Mouse (Mus musculus): Measurements from ENCODE around the gene Zbtb49.

The Zbtb49 gene

DNA sequence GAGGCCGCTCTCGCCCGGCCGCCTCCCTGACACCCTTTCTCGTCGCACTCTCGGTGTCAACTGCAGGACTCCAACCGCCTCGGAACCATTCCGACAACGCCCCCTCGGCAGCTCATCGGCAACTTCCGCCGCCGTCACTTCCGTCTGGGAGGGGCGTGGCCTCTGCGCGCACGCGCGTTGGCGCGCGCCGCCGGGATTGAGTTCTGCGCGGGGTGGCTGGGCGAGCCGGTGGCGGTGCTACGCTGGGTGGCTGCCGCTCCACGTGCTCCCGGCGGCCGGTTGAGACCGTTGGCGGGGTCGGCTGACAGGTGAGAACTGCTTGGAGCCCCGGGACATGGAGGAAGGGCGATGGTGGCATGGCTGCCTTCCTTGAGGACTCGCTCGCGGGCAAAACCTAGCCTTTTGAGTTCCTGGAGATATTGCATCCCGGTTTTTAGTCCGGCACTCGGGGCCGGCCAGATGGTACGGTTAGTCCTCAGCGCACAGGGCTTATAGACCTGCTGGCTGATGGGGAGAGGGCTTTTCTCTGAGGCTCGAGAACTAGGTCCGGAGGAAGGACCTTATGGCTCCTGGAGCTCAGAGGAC, at the start of gene Zbtb49, which contains the start of gene Lyar:
TSS of gene Zbtb49 (minus strand) at position 130 of the 585 bp plus-strand sequence.
TSS of gene Lyar (plus strand) at position 143 of the 585 bp plus-strand sequence.
- DNase-seq (ENCODE audit: low read depth in 2 of 2, low spot score in 2 of 2) = peak; percentile 96 to 97

DNA sequence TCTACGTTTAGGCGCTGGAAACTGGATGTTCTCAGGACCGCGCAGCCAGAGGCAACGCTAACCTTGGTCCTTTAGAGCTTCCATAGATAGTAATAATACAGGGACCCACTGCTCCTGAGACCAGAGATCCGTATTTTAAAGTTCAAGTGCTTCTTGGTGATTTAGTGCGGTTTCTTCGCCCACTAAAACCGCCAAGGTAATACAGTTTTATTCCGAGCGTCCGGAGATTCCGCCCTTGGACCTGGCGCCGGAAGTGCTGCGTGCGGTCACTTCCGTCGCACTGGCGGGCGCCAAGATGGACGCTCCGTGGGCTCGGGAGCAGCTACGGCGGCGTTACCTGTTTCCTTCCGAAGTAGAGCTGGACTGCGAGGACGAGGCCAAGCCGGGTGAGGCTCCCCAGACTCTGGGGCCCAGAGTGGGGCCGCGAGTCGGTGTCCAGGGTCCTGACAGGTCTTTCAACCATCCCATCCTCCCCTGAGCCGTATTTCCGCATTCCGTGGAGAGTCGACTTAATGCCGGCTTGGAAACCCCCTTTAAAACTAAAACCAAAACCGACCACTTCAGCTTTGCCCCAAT, 39.9 kb upstream of the Zbtb49 start, which contains the start of gene Tmem128:
TSS of gene Tmem128 (plus strand) at position 79 of the 576 bp plus-strand sequence.
- peak; percentile 37 to 60 for DNase-seq (ENCODE audit: low read depth in 2 of 2, low spot score in 2 of 2)

DNA sequence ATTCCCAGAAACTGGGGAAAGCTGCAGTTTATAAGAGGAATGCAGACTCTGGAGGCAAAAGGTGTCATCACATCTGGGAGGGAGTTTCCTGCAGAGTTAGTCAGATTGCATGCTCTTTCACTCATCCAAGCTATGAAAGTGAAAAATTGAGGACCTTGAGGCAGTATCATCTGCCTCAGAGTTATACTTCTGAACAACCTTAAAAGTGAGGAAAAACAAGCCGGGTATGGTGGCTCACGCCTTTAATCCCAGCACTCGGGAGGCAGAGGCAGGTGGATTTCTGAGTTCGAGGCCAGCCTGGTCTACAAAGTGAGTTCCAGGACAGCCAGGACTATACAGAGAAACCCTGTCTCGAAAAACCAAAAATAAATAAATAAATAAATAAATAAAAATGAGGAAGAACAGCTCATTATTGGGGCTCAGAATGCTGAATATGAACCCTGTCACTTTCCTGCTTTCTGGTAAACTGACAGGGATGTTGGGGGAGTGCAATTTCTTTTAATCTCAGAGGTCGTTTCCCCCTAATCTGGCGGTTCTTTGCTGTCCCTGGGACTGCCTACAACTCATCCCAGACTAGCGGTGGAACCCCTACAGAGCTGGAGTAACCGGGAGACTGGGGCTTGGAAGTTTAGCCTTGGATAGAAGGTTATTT, 39.3 kb upstream of the Zbtb49 start:
- DNase-seq (ENCODE audit: low read depth in 2 of 2, low spot score in 2 of 2) = peak in 1 of 2 experiments; percentile 5

DNA sequence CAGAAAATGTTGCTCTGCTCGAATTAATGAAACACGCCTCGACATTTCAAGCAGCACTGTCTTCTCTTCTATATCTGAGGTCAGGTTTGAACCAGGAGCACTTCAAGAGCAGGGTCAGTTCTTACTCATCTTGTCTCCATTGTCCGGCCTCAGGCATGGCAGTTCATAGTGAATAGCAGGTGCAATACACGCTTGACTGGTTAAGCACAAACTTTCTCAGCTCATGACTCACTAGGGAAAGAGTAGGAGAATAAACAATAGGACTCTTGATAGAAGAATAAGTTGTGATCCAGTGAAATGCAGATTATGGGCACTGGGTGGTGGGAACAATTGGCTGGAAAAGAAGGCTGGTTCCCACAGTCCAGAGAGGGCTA, 38.5 kb upstream of the Zbtb49 start:
- DNase-seq (ENCODE audit: low read depth in 2 of 2, low spot score in 2 of 2) = no peak

DNA sequence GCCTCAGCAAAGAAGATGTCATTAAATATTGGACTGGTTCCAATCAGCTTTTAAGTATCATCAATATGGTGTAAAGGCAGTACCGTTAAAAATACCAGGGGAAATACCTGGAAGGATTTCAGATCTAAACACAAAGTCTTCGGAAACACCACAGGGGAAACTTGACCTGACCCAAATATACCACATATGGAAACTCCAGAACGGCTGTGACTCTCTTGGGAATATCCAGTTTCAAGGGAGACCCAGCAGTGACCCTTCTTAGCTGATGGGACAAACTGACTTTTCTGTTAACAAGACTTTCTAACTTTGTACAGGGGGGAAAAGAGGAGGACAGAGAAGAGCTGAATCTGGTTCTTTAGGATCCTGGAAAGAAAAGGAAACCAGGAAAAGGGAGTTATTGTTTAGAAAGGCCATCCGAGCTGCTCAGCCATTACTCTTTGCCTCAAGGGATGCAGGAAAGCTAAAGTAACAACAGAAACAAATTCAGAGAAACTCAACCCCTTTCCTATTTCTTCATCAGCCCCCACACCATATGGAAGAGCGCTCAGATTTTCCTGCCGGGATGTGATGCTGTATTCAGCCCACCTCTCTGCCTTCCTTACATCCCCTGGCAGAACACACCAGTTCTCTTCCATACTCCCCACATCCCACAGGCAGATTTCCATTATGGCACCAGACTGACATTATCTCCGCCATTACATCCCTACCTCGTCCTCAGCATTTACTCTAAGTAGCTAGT, 37.9 kb upstream of the Zbtb49 start:
- DNase-seq (ENCODE audit: low read depth in 2 of 2, low spot score in 2 of 2) = no peak

DNA sequence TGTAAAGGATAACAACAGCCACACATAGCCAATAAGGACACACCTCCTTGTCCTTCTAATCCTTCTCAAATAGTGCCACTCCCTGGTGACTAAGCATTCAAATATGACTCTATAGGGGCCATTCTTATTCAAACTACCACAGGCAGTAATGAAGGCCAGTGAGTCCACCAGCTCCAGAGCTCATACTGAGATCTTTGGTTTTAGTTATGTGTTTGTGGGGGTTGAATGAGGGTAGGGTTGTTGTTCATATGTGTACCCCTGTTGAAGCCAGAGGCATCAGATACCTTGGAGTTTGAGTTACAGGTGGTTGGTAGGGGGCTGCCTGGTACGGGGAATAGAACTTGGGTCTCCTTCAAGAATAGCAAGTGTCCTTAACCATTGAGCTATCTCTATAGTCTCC, 36.3 kb upstream of the Zbtb49 start:
- DNase-seq (ENCODE audit: low read depth in 2 of 2, low spot score in 2 of 2) = no peak

DNA sequence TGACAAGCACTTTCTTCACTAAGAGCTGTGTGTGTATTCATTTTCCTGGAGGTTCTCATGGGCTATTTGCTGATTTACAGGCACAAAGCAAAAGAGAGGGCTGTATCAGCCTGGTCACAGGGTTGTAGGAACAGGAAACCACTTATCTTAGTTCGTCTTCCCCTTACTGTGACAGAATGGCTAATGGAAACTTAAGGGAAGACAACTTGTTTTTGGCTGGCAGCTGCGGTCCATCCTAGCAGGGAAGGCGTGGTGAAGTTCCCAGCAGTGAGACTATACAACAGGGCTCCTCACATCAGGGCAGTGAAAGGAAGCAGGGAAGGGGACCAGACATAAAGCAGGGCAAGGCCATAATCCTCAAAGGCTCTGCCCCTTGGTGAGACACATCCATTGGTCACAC, 35.4 kb upstream of the Zbtb49 start:
- DNase-seq (ENCODE audit: low read depth in 2 of 2, low spot score in 2 of 2) = no peak

DNA sequence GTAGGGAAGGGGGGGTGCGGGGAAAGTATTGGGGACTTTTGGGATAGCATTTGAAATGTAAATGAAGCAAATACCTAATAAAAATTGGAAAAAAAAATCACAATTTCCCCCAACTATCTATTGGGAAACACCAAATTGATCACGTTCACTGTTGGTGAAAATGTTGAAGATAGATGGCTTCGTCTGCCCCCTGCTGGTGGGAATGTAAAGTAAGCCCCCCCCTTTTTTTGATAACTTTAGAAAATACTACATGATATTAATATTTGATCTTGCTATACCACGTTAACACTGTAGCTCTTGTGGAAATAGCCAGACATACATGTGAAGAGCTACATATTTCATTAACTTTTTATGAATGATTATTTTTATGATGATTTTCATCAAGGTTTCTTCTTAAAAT, 34.9 kb upstream of the Zbtb49 start:
- DNase-seq (ENCODE audit: low read depth in 2 of 2, low spot score in 2 of 2) = no peak

DNA sequence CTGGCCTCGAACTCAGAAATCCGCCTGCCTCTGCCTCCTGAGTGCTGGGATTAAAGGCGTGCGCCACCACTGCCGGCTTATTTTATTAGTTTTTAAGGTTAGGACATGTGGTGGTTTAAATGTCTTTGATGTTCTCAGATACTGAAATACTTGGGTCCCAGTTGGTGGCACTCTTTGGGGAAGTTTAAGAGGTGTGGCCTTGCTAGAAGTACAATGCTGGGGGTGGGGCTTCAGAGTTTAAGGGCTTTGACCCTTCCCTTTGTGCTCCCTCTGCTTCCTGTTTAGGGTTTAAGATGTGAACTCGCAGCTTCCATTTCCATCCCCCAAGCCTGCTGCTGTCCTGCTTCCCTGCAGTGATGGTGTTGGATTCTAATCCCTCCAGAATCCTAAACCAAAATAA, 21.7 kb upstream of the Zbtb49 start:
- DNase-seq (ENCODE audit: low read depth in 2 of 2, low spot score in 2 of 2) = no peak

DNA sequence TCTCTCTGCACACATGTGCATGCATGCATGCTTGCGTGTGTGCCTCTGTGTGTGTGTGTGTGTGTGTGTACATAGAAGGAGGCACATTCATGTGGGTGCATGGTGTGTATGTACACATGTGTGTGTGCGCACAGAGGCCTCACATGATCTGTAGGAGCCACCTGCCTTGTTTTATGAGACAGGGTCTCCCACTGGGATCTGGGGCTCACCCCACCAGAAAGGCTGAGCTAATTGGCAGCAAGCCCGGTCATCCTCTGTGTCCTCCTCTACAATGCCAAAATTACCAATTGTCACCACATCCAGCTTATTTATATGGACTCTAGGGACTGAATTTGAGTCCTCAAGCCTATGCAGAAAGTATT, 21.2 kb upstream of the Zbtb49 start:
- DNase-seq (ENCODE audit: low read depth in 2 of 2, low spot score in 2 of 2) = no peak

DNA sequence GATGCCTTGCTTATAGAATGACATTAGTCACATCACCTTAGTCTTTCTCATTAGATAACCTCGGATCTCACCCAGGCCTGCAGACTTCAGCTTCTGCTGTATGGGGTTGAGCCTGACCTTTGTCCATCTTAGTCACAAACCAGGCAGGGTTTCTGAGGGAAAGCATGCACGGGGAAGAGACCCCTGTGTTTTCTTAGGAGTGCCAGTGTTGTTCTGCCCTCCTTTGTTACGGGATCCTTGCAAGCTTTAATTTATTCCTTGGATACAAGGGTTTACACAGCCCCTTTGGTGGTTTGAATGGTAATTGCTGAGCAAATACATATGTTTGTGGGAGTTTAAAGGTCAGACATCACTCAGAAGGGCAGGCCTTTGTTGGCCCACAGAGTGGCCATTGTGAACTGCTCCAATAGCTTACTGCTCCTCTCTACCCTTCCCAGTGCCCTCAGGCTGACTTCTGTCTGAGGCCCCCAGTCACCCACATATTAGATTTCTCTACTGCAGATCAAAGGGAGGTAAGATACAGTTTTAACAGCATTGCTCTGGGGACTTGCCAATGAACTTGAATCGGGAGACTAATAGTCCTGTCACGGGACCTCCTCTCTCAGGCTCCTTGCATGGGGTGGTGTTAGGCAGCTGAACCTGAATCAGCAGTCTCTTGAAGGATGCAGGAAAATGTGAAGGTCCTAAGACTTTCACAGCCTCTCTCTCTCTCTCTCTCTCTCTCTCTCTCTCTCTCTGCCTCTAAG, 20.6 kb upstream of the Zbtb49 start:
- DNase-seq (ENCODE audit: low read depth in 2 of 2, low spot score in 2 of 2) = no peak

DNA sequence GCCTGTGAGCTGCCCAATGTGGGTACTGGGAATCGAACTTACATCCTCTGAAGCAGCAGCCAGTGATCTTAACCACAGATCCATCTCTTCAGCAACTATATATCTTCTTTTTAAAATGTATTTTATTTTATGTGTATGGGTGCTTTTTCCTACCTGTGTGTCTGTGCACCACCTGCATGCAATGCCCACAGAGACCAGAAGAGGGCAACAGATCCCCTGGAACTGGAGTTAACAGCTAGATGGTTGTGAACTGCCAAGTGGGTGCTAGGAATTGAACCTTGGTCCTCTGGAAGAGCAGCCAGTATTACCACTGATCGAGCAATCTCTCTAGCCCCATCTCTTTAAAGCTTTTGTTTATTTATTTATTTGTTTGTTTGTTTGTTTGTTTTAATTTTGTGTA, 16.4 kb upstream of the Zbtb49 start:
- DNase-seq (ENCODE audit: low read depth in 2 of 2, low spot score in 2 of 2) = no peak

DNA sequence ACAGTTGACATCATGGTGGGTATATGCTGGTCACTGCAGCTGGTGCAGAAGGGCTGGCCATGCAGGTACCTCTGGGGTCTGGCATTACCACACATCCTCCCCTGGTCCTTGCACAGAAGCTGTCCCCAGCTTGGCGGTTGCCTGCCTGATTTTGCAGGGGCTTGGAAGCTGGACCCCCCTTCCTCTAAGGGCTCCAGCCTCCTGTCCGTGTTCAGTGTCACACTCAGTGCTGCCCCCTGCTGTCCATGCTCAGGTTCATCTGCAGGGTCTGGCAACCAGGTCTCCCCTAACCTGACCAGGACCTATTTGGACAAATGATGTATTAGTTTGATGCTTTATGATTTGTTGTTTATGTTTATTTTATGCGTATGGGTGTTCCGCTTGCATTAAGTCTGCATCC, 15.2 kb upstream of the Zbtb49 start:
- DNase-seq (ENCODE audit: low read depth in 2 of 2, low spot score in 2 of 2) = peak; percentile 41 to 62

DNA sequence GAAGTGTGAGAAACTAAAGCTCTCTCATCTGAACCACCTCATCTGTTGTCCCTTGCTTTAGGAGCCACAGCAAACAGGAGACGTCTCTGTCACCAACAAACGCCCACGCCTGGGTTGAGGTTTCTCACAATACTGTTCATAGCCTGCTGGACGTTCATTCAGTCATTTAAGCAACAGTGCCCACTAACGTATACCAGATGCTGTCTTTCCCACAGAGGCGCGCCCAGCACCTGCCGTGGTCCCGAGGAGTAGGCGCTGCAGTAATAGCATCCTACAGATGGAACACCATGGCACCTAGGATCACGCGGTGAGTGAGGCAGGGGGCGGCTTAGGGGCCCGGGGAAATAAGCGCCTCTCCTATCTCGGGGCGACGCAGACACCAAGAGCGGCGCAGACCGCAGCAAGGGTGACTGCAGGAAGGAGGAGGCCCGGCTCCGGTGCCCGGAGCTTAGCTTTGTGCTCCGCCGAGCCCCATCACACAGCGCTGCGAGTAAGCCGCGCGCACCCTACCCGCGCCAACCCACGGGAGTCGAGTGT, 418 bp downstream of the Zbtb49 start:
- no peak for DNase-seq (ENCODE audit: low read depth in 2 of 2, low spot score in 2 of 2)

DNA sequence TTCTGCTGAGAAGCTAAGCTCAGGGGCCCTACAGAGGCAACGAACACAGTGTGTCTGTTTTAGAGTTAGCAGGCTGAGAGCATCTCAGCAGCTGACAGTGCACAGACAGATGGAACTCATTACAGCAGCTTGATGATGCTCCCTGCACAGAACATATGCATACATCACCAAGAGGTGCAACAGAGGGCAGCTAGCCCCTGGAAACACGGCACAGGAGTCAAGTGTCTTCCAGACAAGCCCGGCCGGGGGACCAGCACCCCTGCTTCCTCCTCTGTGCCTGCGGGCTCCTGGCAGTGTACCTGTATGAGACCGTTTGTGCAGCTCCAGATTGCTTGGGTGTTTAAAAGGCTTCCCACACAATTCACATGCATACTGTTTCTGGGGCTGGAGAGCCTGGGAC, 7.2 kb downstream of the Zbtb49 start:
- DNase-seq (ENCODE audit: low read depth in 2 of 2, low spot score in 2 of 2) = no peak

DNA sequence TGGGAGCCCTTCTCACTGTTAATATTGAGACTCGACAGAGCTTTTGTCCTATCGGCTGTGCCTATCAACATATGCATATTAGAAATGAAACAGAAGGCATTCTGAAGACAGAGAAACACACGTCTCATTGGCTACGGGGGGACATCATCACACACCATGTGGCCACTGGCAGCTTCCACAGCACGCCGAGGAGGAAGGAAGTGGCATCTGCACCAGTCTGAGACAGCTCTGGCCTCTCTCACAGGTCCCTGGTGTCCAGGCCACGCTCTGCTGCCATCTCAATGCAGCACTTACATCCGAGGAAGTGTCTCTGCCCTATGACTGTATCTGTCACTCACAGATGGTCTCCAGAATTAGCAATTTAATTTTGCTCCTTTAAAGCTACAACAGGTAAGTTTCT, 8.6 kb downstream of the Zbtb49 start:
- DNase-seq (ENCODE audit: low read depth in 2 of 2, low spot score in 2 of 2) = no peak

DNA sequence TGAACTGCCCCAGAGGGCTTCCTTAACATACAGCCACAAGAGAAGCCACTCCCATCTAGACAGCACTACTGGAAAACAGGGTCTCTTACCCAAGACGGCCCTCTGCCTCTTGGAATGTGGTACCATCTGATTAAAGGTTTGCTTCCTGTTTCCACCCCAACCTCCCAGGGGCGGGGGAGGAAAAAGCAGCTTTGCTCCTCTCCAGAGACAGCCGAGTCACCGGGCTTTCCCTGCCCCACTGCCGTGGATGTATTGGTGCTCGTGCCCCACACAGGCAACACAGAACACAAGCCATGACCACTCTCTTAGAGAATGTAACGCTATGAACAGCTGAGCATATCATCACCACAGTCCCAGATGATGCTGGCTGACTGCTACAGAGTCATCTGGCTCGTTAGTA, 11.3 kb downstream of the Zbtb49 start:
- no peak for DNase-seq (ENCODE audit: low read depth in 2 of 2, low spot score in 2 of 2)

DNA sequence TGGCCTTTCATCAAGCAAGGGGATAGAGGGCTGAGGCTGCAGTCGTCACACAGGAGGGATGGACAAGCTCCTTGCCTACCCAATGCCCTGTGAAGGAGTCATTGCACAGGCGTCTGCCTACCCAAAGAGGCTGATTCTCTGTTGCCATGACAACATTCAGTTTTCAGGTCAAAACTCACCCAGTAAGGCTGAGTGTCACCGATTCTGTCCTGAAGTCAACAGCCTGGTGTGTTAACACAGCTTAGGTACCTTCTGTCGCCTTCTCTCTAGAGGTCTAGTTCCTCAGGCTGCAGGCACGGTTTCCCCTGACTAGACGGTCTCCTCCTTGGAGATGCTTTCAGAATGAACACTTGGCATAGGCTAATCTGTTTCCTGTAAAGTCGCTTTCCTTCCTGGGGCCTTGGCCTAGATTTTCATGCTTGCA, 14.9 kb downstream of the Zbtb49 start:
- no peak for DNase-seq (ENCODE audit: low read depth in 2 of 2, low spot score in 2 of 2)

DNA sequence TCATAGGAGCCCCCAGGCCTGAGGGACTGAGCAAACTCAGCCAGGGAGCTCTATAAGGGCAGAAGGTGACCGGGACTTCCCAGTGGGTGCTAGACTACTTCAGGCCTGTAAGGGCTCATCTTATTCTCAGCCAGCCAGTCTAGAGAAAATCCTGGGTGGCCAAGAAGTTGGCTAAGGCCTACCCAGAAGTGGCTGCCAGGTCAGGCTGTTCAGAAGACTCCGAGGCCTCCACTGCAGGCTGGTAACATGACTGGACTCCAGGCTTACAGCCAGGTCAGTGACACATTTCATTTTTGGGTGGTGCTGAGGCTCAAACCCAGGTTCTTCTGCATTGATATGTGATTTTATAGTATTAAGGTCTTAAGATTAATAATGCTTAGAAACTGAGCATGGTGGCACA, 20.6 kb downstream of the Zbtb49 start:
- DNase-seq (ENCODE audit: low read depth in 2 of 2, low spot score in 2 of 2) = no peak

DNA sequence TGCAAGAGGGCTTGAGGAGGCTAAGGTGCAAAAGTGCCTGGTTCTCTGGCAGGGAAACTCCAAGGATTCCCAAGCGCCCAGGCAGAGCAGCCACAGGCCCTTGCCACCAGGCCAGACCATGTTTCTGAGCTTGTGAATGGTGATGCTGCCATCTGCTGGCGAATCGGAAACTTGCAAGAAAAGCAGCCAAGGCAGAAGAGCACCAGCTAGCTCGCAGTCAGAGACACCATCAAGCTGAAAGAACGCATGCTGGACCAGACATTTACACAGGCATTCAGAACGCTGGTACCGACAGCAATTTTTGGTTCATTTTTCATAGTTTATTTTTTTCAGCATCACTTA, 22.8 kb downstream of the Zbtb49 start:
- peak; percentile 35 to 58 for DNase-seq (ENCODE audit: low read depth in 2 of 2, low spot score in 2 of 2)

DNA sequence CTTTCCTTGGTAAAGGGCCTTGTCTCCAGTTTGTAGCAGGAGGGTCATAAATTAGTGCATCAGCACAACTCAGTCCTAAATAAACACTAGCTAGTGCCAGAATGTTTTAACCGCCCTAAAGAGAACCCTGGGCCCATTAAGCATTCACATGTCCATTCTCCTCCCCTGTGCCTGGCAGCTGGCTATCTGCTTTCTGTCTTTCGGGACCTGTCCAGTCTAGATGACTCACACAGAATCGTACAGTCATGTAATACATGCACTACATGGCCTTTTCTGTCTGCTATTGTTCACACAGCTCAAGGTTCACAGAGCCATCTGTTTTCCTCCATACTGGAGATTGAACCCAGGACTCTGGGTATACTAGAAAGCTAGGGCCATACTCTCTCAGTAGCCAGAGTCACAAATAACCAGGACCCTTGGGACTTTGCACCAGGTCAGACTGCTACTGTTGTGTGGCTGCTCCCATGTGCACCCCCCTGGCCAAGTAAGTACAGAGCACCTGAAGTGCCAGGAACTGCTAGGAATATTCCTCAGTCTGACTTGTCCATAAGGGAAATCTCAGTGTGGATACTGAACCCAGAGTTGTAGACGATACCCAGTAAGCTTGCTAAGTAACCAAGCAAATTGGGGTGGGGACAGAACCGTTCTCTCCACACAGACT, 23.3 kb downstream of the Zbtb49 start:
- no peak for DNase-seq (ENCODE audit: low read depth in 2 of 2, low spot score in 2 of 2)

Data from CD8-positive naive resting alpha-beta T cell, adult 2 months (primary cell).